Mouse (Mus musculus): ENCODE measurements around the gene Inpp5a.

GRCm38 (mm10) chr7:139467896-139468279 lies 79.0 kb downstream of the Inpp5a start:
- TF ChIP-seq POLR2A (IDR thresholded peaks at IDR 0.05; ENCODE audit: borderline replicate concordance, extremely low read depth, insufficient read depth, insufficient read length, poor library complexity, severe bottlenecking): no peak
- no peak for TF ChIP-seq CTCF (IDR thresholded peaks at IDR 0.05; ENCODE audit: borderline replicate concordance, extremely low read depth, insufficient read depth, insufficient read length)

All from brain, embryonic 14.5 days (tissue).